Mouse (Mus musculus) heart, embryonic 12.5 days (tissue): ENCODE measurements around the gene Med23. TPM values are rescaled to one million over a fixed set of nuclear protein-coding genes. Genes with fewer than 3 reads are reported as not detected.

Source experiments
- ATAC-seq: fragments of 200-750 bp; cut with Nextera tagmentation; 2 replicates; pipeline ENCODE4 v1.8.0; 2017; ENCODE audit warnings: moderate TSS enrichment, moderate library complexity; ENCODE audit not compliant: insufficient number of reproducible peaks, low FRiP score
- H3K27ac ChIP-seq: fragments of 300-500 bp; sonication (generic); 2 replicates; pipeline ENCODE4 v1.5.1; 2016; ENCODE audit warnings: mild to moderate bottlenecking, moderate library complexity; ENCODE audit not compliant: poor library complexity, severe bottlenecking
- H3K27me3 ChIP-seq: fragments of 300-500 bp; sonication (generic); replicated peaks from 2 replicates; pipeline ENCODE4 v1.6.1; 2016; ENCODE audit warnings: mild to moderate bottlenecking, moderate library complexity
- H3K36me3 ChIP-seq: fragments of 300-500 bp; sonication (generic); 2 replicates; pipeline ENCODE4 v1.6.1; 2016; ENCODE audit warnings: mild to moderate bottlenecking, moderate library complexity
- H3K4me1 ChIP-seq: fragments of 300-500 bp; sonication (generic); replicated peaks from 2 replicates; pipeline ENCODE4 v1.6.1; 2016; ENCODE audit warnings: mild to moderate bottlenecking
- H3K4me2 ChIP-seq: fragments of 300-500 bp; sonication (generic); 2 replicates; pipeline ENCODE4 v1.6.1; 2016; ENCODE audit warnings: mild to moderate bottlenecking, moderate library complexity
- H3K4me3 ChIP-seq: fragments of 300-500 bp; sonication (generic); 2 replicates; pipeline ENCODE4 v1.5.1; 2016; ENCODE audit warnings: mild to moderate bottlenecking
- H3K9ac ChIP-seq: fragments of 300-500 bp; sonication (generic); 2 replicates; pipeline ENCODE4 v1.6.1; 2016; ENCODE audit warnings: mild to moderate bottlenecking, moderate library complexity
- H3K9me3 ChIP-seq: fragments of 300-500 bp; sonication (generic); replicated peaks from 2 replicates; pipeline ENCODE4 v1.6.1; 2016; ENCODE audit warnings: mild to moderate bottlenecking, moderate library complexity
- WGBS: fragments of 180-500 bp; shearing (Covaris S2); methylation state at CpG from one replicate; pipeline ENCODE4 v1.1.7; 2016; 5-methylcytosine and 5-hydroxymethylcytosine counted together
- polyA plus RNA-seq: library from polyadenylated mRNA; unstranded; fragments of >200 nt; fragmentation: Nextera tagmentation; extraction: Ambion mirVana; gene quantifications from 2 replicates; pipeline ENCODE4 v1.2.1, GENCODE M21; 2016

Med23 gene
- polyA plus RNA-seq, 1 experiment from 2014 or later: 15.8 TPM

- Histone ChIP-seq H3K9ac (no peak overlapping the region), H3K4me3 (no peak overlapping the region), H3K4me2 (no peak overlapping the region), H3K27ac (no peak overlapping the region), H3K36me3 (no peaks in the 10 kb centered on the region), H3K9me3 (no peaks in the 10 kb centered on the region), H3K4me1 (peaks cover 14% of the 10 kb centered on the region), H3K27me3 (no peaks in the 10 kb centered on the region)
- no peak for ATAC-seq
- WGBS: 65% methylated on average over 14 of the region's 15 CpGs
Observed at GRCm38 (mm10) chr10:24831377-24832095, 38.2 kb upstream of the Med23 start.

DNA sequence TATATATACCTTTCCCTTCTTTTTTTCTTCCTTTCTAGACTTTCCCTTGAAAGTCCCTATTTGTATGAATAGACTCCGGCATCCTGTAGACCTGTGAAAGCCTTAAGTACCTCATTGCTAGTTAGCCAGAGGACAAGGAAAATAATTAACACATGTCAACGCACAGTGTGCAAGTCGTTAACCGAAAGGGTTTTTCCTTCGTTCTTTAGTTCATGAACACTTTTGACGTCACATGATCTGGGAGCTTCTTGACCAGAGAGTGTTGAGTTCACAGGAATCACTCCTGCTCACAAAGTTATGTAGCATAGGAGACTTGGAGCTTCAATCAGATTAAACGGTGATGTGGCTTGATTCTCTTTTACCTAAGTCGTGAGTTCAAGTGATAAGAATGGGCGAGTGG, 37.5 kb upstream of the Med23 start:
- Histone ChIP-seq H3K4me1 (peaks cover 16% of the 10 kb centered on the region), H3K9ac (no peak overlapping the region), H3K36me3 (no peaks in the 10 kb centered on the region), H3K27ac (no peak overlapping the region), H3K4me3 (no peak overlapping the region), H3K9me3 (no peaks in the 10 kb centered on the region), H3K4me2 (no peak overlapping the region), H3K27me3 (no peaks in the 10 kb centered on the region)
- ATAC-seq: no peak
- 84% methylated on average over 9 of the region's 9 CpGs for WGBS

- Histone ChIP-seq H3K4me3 (no peak overlapping the region), H3K27ac (no peak overlapping the region), H3K36me3 (no peaks in the 10 kb centered on the region), H3K4me2 (peak overlapping the region; percentile 43), H3K9ac (no peak overlapping the region), H3K4me1 (peaks cover 16% of the 10 kb centered on the region), H3K27me3 (no peaks in the 10 kb centered on the region), H3K9me3 (0 out of 2 replicates have a peak, but pooled peaks cover 2% of the 10 kb centered on the region)
- ATAC-seq: no peak
- WGBS: 19% methylated on average over 4 of the region's 4 CpGs
Observed at GRCm38 (mm10) chr10:24834634-24835371, 35.0 kb upstream of the Med23 start.

- Histone ChIP-seq H3K9ac (peak overlapping the region; percentile 56; the same call in 1 of the 2 replicates), H3K4me3 (peak overlapping the region; percentile 20; the same call in 1 of the 2 replicates), H3K9me3 (0 out of 2 replicates have a peak, but pooled peaks cover 2% of the 10 kb centered on the region), H3K36me3 (no peaks in the 10 kb centered on the region), H3K4me1 (peaks cover 16% of the 10 kb centered on the region), H3K27ac (peak overlapping the region; percentile 25; the same call in 1 of the 2 replicates), H3K4me2 (peak overlapping the region; percentile 47), H3K27me3 (no peaks in the 10 kb centered on the region)
- ATAC-seq: no peak
- 29% methylated on average over 12 of the region's 12 CpGs for WGBS
Observed at GRCm38 (mm10) chr10:24835702-24836342, 34.0 kb upstream of the Med23 start.

DNA sequence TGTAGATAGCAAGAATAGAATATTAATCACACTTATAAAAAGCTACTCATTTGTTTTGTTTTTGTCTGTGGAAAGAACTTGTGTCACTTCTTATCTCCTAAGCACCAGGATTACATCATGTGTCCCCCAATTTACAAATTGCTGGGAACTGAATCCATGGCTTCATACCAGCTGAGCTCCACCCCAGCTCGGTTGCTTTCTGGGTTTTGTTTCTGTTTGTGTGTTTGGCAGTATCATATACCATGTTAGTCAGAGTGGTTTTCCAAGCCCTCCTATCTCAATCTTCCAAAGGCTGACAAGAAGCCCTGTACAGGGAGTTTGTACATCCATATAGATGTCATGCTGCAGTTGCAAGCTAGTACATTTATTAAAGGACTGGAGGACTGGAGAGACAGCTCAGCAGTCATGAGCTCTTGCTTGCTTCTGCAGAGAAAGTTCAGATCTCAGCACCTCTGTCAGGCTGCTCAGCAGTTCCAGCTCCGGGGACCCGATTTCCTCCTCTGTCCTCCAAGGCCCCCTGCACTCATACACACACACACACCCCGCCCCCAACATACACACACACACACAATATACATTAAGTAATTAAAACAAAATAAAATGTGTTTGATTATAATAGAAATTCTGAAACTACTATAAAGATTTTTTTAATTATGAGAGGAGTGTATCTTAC, 33.3 kb upstream of the Med23 start:
- 0 out of 2 replicates have a peak, but pooled peaks cover 2% of the 10 kb centered on the region for H3K9me3 ChIP-seq
- peaks cover 16% of the 10 kb centered on the region for H3K4me1 ChIP-seq
- H3K4me2 ChIP-seq: peak overlapping the region; percentile 47
- WGBS: 52% methylated on average over 4 of the region's 4 CpGs
- no peak overlapping the region for H3K27ac ChIP-seq
- H3K4me3 ChIP-seq: no peak overlapping the region
- no peak for ATAC-seq
- no peaks in the 10 kb centered on the region for H3K27me3 ChIP-seq
- no peak overlapping the region for H3K9ac ChIP-seq
- no peaks in the 10 kb centered on the region for H3K36me3 ChIP-seq

DNA sequence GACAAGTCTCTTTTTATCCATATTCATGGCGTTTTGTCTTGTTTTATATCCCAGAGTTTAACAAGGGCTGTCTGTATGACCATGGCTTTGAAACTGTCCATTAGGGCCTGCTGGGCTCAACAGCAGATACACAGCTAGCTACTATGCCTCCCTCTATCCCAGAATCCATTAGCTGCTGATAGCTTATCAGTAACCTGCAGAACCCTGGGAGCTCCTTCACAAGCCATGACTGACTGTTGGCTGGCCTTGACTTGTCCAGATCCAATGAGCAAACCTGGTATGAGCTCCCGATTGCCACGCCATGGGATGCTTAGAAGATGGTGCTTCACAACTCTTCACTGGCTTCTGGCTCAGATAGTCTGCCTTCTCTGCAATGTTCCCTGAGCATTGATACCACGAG, 29.0 kb upstream of the Med23 start:
- no peak for ATAC-seq
- Histone ChIP-seq H3K9ac (no peak overlapping the region), H3K27ac (no peak overlapping the region), H3K4me2 (no peak overlapping the region), H3K4me1 (peaks cover 8% of the 10 kb centered on the region), H3K4me3 (no peak overlapping the region), H3K27me3 (no peaks in the 10 kb centered on the region), H3K9me3 (0 out of 2 replicates have a peak, but pooled peaks cover 2% of the 10 kb centered on the region), H3K36me3 (no peaks in the 10 kb centered on the region)
- 82% methylated on average over 4 of the region's 4 CpGs for WGBS

DNA sequence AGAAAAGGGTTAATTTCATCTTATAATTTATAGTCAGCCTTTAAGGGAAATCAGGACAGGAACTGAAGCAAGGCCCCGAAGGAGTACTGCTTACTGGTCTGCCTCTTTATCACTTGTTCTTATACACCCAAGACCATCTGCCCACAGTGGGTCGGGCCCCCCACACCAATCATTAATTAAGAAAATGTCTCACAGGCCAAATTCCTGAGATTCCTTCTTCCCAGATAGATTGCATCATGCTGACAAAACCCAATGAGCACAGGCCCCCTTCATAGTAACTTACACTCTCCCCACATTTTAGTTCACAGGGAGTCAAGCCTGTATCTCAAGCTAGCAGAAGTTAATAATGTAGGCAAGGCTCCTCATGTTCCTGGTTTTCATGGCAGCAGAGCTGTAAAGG, 27.8 kb upstream of the Med23 start:
- WGBS: 41% methylated on average over 2 of the region's 2 CpGs
- H3K27me3 ChIP-seq: no peaks in the 10 kb centered on the region
- H3K4me1 ChIP-seq: no peaks in the 10 kb centered on the region
- H3K9ac ChIP-seq: no peak overlapping the region
- ATAC-seq: no peak
- no peak overlapping the region for H3K27ac ChIP-seq
- no peak overlapping the region for H3K4me2 ChIP-seq
- 0 out of 2 replicates have a peak, but pooled peaks cover 2% of the 10 kb centered on the region for H3K9me3 ChIP-seq
- H3K4me3 ChIP-seq: no peak overlapping the region
- H3K36me3 ChIP-seq: no peaks in the 10 kb centered on the region

DNA sequence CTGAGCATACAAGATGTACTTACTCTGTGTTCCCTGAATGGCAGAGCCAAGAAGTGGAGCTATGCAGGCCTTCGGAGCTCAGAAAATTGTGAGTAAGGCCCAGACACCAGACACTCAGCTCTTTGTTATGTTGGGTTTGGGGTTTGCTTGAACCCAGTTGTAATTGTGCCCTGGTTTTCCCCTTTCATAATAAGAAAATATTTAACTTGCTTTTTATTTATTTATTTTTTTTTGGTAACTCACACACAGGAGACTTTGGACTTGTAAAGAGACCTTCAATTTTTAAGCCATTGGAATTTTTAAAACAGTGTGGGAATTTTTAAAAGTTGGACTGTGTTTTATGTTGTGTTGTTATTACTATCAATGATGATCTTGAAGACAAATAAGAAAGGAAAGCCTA, 27.1 kb upstream of the Med23 start, which contains the start of gene Enpp3:
TSS of gene Enpp3 (minus strand) at position 148 of the 400 bp plus-strand sequence.
- no peak within 1 kb of the TSS for H3K4me2 ChIP-seq
- no peak within 1 kb of the TSS for H3K4me3 ChIP-seq
- no peaks in the 10 kb centered on the region for H3K4me1 ChIP-seq
- WGBS: 79% methylated on average over 1 of the region's 1 CpGs
- no peaks in the 10 kb centered on the region for H3K27me3 ChIP-seq
- no peak within 1 kb of the TSS for H3K27ac ChIP-seq
- no peak for ATAC-seq
- H3K9ac ChIP-seq: no peak within 1 kb of the TSS
- no peaks in the 10 kb centered on the region for H3K36me3 ChIP-seq
- 0 out of 2 replicates have a peak, but pooled peaks cover 1% of the 10 kb centered on the region for H3K9me3 ChIP-seq

DNA sequence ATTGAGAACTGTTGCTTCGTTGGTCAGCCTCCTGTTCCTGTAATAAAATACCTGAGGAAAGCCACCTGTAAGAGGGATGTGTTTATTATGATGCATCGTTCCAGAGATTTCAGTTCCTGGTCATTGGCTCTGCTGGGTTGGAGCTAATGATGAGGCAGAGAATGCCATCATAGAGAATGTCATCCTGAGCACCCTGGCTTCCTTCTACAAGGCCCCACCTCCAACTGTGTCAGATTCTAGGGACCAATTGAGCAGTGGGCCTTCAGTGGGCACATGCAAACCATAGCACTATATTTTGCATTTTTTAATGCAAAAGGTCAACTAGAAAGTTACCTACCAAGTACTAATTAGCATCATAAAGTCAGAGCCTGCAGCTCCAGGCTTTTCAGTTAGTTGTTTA, 6.6 kb upstream of the Med23 start:
- 79% methylated on average over 2 of the region's 2 CpGs for WGBS
- no peak for ATAC-seq
- no peak overlapping the region for H3K9ac ChIP-seq

GRCm38 (mm10) chr10:24864434-24864833, 5.4 kb upstream of the Med23 start:
- ATAC-seq: no peak
- H3K4me1 ChIP-seq: no peaks in the 10 kb centered on the region
- no peaks in the 10 kb centered on the region for H3K27me3 ChIP-seq
- H3K9ac ChIP-seq: no peak overlapping the region
- H3K4me2 ChIP-seq: no peak overlapping the region
- WGBS: 60% methylated on average over 6 of the region's 6 CpGs
- no peak overlapping the region for H3K27ac ChIP-seq
- H3K36me3 ChIP-seq: no peaks in the 10 kb centered on the region
- no peak overlapping the region for H3K4me3 ChIP-seq
- H3K9me3 ChIP-seq: no peaks in the 10 kb centered on the region

More for the DNA sequence above, 6.6 kb upstream of the Med23 start:
- Histone ChIP-seq H3K9me3 (no peaks in the 10 kb centered on the region), H3K4me3 (no peak overlapping the region), H3K36me3 (no peaks in the 10 kb centered on the region), H3K4me1 (no peaks in the 10 kb centered on the region), H3K27me3 (no peaks in the 10 kb centered on the region), H3K27ac (no peak overlapping the region), H3K4me2 (no peak overlapping the region)
